Mouse (Mus musculus): ENCODE data around the gene Lcn8. TPM values are rescaled to one million over a fixed set of nuclear protein-coding genes. Genes with fewer than 3 reads are reported as not detected.
"Not testable (repeated sequence)": the region's sequence is repeated elsewhere in the genome, so short reads cannot be mapped to it uniquely, and the experiment has no call there.

Gene Lcn8
- total RNA-seq, 2 experiments from 2014 or later: 1.6 TPM; not detected in 1

GRCm38 (mm10) chr2:25664125-25664524 lies 11.2 kb downstream of the Lcn8 start:
- no peak for DNase-seq

- no peak for DNase-seq
These were observed 13.6 kb downstream of the Lcn8 start for GRCm38 (mm10) chr2:25666516-25666915.

- DNase-seq: no peak
These were observed 23.6 kb downstream of the Lcn8 start, which contains the start of gene Lcn6 for GRCm38 (mm10) chr2:25676486-25676885. Gene Lcn6, plus strand, starts transcription at chr2:25676786.

- no peak for DNase-seq
These were observed 26.6 kb downstream of the Lcn8 start for GRCm38 (mm10) chr2:25679559-25679958.

GRCm38 (mm10) chr2:25682426-25682825 lies 29.5 kb downstream of the Lcn8 start, which contains the start of gene Lcn10:
Gene Lcn10, plus strand, starts transcription at chr2:25682726.
- no peak for DNase-seq

GRCm38 (mm10) chr2:25686941-25687340 lies 34.0 kb downstream of the Lcn8 start:
- DNase-seq: no peak

- peak; percentile 84 for DNase-seq
These were observed 41.7 kb downstream of the Lcn8 start for GRCm38 (mm10) chr2:25694605-25695004.

GRCm38 (mm10) chr2:25696951-25697350 lies 44.0 kb downstream of the Lcn8 start:
- DNase-seq: peak; percentile 32

GRCm38 (mm10) chr2:25698696-25699095 lies 45.8 kb downstream of the Lcn8 start:
- DNase-seq: no peak

GRCm38 (mm10) chr2:25699743-25700142 lies 46.8 kb downstream of the Lcn8 start, which contains the start of gene Obp2a:
Gene Obp2a, plus strand, starts transcription at chr2:25700043.
- DNase-seq: not testable (repeated sequence)

GRCm38 (mm10) chr2:25701001-25701400 lies 48.1 kb downstream of the Lcn8 start:
- DNase-seq: no peak

GRCm38 (mm10) chr2:25703706-25704105 lies 50.8 kb downstream of the Lcn8 start:
- no peak for DNase-seq

Other genes starting within 250 kb of the Lcn8 start
- gene Fut7, start 229.9 kb upstream of the Lcn8 start, total RNA-seq (2021): 1 to 10 TPM in 1 of 2 experiments, under 1 TPM in 1; 0.67 to 1.1 TPM
- gene Abca2, start 224.4 kb upstream of the Lcn8 start, total RNA-seq (2021): 10 to 100 TPM; 21.1 to 27.4 TPM
- gene Clic3, start 196.3 kb upstream of the Lcn8 start, total RNA-seq (2021): under 1 TPM; 0.90 to 0.91 TPM
- gene Paxx, start 192.0 kb upstream of the Lcn8 start, total RNA-seq (2021): 10 to 100 TPM; 33.1 to 42.3 TPM
- 1 to 10 TPM; 3.8 to 3.9 TPM for gene Ptgds, start 183.1 kb upstream of the Lcn8 start, total RNA-seq (2021)
- not detected for gene Lcn12, start 159.2 kb upstream of the Lcn8 start, total RNA-seq (2021)
- gene Fbxw5, start 152.4 kb upstream of the Lcn8 start, total RNA-seq (2021): 10 to 100 TPM; 73.1 to 88.8 TPM
- 10 to 100 TPM; 16.8 to 42.9 TPM for gene C8g, start 151.4 kb upstream of the Lcn8 start, total RNA-seq (2021)
- gene Traf2, start 106.2 kb upstream of the Lcn8 start, total RNA-seq (2021): 10 to 100 TPM; 18.0 to 22.7 TPM
- 100 to 1,000 TPM; 266 to 285 TPM for gene Edf1, start 95.3 kb upstream of the Lcn8 start, total RNA-seq (2021)
- 1 to 10 TPM; 1.6 to 6.3 TPM for gene Mamdc4, start 78.3 kb upstream of the Lcn8 start, total RNA-seq (2021)
- 10 to 100 TPM; 63.5 to 82.8 TPM for gene Phpt1, start 77.9 kb upstream of the Lcn8 start, total RNA-seq (2021)
- gene Ajm1, start 71.4 kb upstream of the Lcn8 start, total RNA-seq (2021): 1 to 10 TPM; 1.8 to 2.2 TPM
- 10 to 100 TPM; 70.0 to 88.5 TPM for gene Rabl6, start 44.6 kb upstream of the Lcn8 start, total RNA-seq (2021)
- gene Ccdc183, start 35.4 kb upstream of the Lcn8 start, total RNA-seq (2021): not detected
- 10 to 100 TPM; 28.2 to 30.8 TPM for gene Tmem141, start 31.1 kb upstream of the Lcn8 start, total RNA-seq (2021)
- gene Fcna, start 25.1 kb upstream of the Lcn8 start, total RNA-seq (2021): 10 to 100 TPM; 11.3 to 15.8 TPM
- not detected for gene Lcn5, start 4.8 kb downstream of the Lcn8 start, total RNA-seq (2021)
- not detected for gene Lcn6, start 23.7 kb downstream of the Lcn8 start, total RNA-seq (2021)
- gene Lcn10, start 29.6 kb downstream of the Lcn8 start, total RNA-seq (2021): not detected
- gene Obp2a, start 46.9 kb downstream of the Lcn8 start, total RNA-seq (2021): 1 to 10 TPM; 2.4 to 2.6 TPM
- gene Bmyc, start 53.6 kb downstream of the Lcn8 start, total RNA-seq (2021): 10 to 100 TPM; 40.8 to 42.7 TPM
- gene Obp2b, start 83.9 kb downstream of the Lcn8 start, total RNA-seq (2021): not detected
- gene Lcn3, start 112.4 kb downstream of the Lcn8 start, total RNA-seq (2021): not detected
- gene Lcn11, start 123.9 kb downstream of the Lcn8 start, total RNA-seq (2021): not detected
- gene Gm13539, start 129.1 kb downstream of the Lcn8 start, total RNA-seq (2021): not detected
- gene Glt6d1, start 162.7 kb downstream of the Lcn8 start, total RNA-seq (2021): not detected
- not detected for gene Lcn9, start 170.0 kb downstream of the Lcn8 start, total RNA-seq (2021)
- gene Sohlh1, start 194.1 kb downstream of the Lcn8 start, total RNA-seq (2021): not detected
- 1 to 10 TPM; 4.0 to 7.2 TPM for gene Kcnt1, start 210.6 kb downstream of the Lcn8 start, total RNA-seq (2021)